Mouse (Mus musculus) adrenal gland, postnatal 25 days (tissue): ENCODE measurements around the gene Mn1. TPM values are rescaled to one million over a fixed set of nuclear protein-coding genes. Genes with fewer than 3 reads are reported as not detected.

Source experiments
- DNase-seq: peaks from one replicate; pipeline ENCODE4 v3.0.0; 2021; ENCODE audit warnings: mixed read lengths
- total RNA-seq: library from RNA; stranded (reverse); gene quantifications from 2 replicates; pipeline ENCODE4 v1.2.3, GENCODE M21; 2021

The Mn1 gene
- total RNA-seq, 1 experiment from 2014 or later, result 4.9 TPM

GRCm38 (mm10) chr5:111432842-111433241 is 15.7 kb downstream of the Mn1 start:
- DNase-seq, result no peak

GRCm38 (mm10) chr5:111434342-111434842 is 17.2 kb downstream of the Mn1 start:
- no peak for DNase-seq

DNA sequence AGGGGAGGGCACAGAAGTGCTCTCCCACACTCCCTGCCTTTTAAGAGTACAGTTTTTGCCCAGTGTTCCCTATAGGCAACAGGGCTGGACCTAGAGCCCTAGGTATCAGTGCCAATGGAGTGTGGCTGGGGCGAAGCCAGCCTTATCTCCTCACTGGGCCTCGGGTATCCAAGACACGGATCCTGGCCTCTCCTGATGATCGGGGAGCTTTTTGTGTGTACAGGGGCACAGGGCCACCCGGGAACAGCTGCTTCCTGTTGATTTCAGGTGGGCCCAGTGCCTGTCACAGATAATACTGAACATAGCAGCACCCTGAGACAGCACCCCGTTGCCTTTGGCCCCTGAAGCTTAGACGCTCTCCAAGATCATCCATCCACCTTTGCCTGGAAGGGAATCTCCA is 19.1 kb downstream of the Mn1 start:
- DNase-seq, result no peak

DNA sequence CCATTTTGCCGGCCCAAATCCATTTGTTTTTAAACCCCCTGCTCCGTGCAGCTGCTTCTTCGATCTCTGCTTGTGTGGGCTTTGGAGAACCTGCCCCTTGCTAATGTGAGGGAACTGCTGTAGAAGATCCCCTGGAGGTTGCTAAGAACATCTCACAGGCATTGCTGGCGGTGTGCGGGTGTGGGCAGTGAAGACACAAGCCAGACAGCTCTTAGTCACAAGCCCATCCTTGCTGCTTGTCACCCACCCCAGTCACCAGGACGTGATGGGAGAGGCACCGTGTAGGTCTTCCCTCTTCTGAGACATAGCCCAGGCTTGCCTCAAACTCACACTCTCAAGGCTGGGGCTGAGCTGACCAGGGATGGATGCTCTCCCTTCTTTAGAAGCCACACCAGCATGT is 20.0 kb downstream of the Mn1 start:
- no peak for DNase-seq

GRCm38 (mm10) chr5:111438336-111438735 is 21.2 kb downstream of the Mn1 start:
- DNase-seq, result no peak

GRCm38 (mm10) chr5:111438821-111439220 is 21.7 kb downstream of the Mn1 start:
- DNase-seq, result no peak

- DNase-seq, result no peak
Observed at GRCm38 (mm10) chr5:111440264-111440663, 23.1 kb downstream of the Mn1 start.

- DNase-seq, result no peak
Observed at GRCm38 (mm10) chr5:111442151-111442871, 25.1 kb downstream of the Mn1 start.

GRCm38 (mm10) chr5:111443636-111444035 is 26.5 kb downstream of the Mn1 start:
- DNase-seq, result no peak

- no peak for DNase-seq
Observed at GRCm38 (mm10) chr5:111444361-111444760, 27.2 kb downstream of the Mn1 start.

DNA sequence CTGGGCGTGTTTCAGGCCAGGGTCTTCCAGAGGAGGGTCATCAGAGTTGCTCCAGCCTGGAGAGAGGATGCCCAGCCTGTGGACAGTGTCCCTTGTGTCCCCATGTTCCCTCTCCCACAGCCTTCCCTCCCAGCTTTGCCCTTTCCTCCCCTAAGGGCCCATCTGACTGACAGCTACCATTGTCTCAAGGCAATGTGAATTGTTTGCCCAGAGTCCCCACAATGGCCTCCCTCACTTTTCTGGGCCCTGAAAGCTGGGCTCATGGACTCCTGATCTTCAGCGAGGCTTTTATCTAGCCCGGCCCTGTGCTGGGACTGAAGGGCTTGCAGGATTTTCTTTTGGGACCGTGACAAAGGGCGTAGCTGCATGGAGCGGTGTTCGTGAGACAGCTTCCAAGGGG is 29.5 kb downstream of the Mn1 start:
- no peak for DNase-seq

GRCm38 (mm10) chr5:111449700-111450099 is 32.5 kb downstream of the Mn1 start:
- no peak for DNase-seq

DNA sequence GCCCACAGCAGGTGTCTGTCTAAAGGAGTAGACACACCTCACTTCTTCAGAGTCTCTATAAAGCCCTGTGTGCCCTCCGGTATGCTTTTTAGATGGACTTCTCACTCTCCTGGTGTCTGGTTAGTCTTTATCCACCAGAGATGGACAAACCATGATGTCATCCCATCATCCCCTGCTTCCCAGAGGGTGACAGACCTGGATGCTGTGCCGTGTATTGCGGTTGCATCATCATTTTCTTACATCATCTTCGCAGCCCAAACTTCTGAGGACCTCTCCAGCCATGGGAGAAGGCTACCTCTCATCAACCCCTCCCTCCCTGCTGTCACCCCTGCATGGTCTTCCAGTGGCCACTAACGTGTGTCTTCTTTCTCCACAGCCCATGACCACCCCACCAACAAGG is 37.1 kb downstream of the Mn1 start:
- no peak for DNase-seq

DNA sequence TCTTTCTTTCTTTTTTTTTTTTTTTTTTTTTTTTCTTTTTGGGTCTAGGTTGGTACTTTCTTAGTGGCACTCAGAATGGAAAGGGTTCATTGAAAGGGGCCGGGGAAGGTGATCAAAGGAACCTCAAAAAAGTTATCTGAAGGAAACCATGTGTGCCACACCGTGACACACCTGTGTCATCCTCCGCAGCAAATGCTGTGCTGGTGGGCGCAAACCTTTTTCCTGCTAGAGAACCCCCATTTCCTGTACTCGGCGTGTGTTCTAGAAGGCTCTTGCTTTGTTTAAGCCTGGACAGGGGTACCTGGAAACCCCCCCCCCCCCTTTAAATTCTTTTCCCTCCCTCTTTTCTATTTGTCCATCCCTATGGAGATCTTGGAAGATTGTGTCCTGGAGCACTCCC is 37.7 kb downstream of the Mn1 start:
- DNase-seq, result no peak

DNA sequence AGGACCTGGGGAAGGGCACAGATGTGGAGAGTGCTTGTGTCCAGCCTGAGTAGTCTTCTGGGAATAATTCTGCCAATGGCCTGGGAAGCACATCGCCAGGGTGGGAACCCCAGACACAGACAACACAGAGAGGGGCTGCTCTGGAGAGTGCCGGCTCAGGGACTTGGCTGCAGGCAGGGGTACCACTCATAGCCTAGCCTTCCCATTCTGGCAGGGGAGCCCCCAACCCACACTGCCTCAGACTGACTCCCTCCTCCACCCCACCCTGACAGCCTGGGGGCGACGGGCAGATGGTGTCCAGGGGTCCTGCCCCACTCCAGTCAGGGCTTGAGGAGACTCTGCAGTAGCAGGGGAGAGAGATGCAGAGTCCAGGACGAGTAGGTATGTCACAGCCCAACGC is 41.5 kb downstream of the Mn1 start:
- no peak for DNase-seq

DNA sequence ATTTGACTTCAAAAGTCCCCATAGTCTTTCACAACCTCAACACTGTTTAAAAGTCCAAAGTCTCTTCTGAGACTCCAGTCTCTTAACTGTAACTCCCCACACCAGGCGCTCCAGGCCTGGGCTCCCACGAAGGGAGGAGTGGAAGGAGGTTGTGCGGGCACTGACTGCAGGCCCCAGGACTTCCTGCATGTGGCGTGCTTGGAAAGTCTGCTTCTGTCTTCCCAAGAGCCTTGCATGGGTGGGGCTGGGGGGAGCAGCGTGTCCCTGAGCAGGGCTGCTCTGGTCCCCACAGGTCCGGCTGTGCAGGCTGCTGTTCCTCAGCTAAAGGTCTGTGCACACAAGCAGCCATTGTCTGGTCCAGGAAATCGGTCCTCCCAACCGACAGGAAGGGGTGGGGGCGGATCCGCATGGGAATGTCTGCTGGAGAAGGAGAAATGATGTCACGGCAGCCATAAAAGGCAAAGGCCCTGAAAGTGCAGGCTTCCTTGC is 48.7 kb downstream of the Mn1 start:
- DNase-seq, result peak; percentile 30

DNA sequence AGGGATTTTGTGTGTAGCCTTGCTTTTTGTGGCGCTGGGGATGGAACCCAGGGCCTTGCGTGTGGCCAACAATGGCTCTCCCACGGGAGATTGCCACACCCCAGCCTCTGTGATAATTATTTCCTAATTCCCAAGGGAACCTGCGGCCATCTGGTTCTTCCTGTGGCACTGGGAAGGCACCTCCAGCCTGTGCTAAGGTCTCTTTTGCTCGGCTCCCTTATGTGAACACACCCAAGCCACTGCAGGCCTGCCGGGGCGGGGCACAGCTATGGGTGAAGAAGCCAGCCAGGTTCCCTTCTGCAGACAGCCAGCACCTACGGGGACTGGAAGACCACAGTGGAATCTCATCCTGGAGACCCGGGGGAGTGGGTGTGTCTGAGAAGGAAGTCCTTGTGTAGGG is 49.3 kb downstream of the Mn1 start:
- DNase-seq, result no peak

DNA sequence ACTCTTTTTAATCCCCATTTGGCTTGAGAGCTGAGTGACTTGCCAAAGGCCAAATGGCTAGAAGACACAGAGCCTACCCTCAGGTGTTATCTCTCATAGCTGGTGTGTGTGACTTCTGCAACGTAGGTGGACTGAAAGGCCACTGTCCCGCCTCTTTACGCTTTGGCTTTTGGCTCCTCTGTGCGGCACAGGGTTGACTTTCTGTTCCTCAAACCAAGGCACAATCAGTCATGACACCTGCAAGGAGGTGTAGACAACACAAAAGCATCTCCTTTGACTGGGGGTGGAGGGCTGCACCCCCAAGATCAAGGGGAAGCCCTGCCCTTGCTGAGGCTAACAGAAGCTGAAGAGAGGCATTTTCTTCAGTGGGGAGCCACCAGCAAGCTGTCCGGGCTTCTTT is 50.5 kb downstream of the Mn1 start:
- no peak for DNase-seq

DNA sequence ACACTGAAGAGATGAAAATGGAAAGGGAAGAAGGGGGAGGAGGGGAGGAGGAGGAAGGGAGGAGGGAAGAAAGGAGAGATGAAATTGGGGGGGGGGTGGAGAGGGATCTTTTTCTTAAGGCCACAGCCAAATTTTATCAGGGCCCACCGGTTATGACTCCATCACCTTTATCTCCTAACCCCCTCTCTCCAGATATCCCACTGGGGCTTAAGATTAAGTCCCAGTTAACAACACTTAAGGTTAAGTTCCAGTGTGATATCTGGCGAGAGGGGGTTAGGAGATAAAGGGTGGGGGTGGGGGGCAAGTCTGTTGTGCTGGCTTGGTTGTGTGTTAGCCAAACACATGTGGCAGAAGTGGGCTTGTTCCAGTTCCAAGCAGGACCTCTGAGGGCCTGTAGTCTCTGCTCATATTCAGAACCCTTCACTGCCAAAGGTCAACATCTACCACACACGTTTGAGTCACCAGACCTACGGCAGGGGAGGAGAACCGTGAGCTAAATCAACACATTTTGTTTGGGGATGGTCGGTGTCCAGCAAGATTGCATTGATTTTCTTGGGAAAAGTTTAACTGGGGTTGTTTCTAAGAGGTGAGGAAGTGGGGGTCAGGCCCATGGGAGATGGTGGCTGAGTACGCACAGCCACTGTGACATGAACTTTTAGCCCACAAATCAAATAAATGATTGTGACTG is 52.2 kb downstream of the Mn1 start:
- no peak for DNase-seq

GRCm38 (mm10) chr5:111470875-111471274 is 53.7 kb downstream of the Mn1 start:
- DNase-seq, result no peak

DNA sequence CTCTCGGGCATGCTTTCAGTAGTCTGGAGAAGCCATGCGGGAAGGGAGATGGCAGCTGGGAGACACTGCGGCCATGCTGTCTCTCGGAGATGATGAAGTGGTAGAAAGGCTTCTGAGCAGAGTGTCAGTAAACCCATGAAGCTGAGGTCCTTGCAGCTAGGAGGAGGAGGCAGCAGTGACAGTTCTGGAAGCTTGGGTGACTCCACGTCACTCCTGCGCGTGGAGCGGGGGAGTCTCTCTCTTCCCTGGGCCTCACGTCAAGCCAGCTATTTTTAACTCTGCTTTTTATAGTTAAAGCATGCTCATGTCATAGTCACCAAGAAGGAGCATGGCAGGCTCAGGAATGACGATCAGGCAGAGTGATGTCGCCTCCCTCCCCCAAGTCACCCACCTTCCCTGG is 56.3 kb downstream of the Mn1 start:
- DNase-seq, result no peak

- no peak for DNase-seq
Observed at GRCm38 (mm10) chr5:111475721-111476120, 58.6 kb downstream of the Mn1 start.

DNA sequence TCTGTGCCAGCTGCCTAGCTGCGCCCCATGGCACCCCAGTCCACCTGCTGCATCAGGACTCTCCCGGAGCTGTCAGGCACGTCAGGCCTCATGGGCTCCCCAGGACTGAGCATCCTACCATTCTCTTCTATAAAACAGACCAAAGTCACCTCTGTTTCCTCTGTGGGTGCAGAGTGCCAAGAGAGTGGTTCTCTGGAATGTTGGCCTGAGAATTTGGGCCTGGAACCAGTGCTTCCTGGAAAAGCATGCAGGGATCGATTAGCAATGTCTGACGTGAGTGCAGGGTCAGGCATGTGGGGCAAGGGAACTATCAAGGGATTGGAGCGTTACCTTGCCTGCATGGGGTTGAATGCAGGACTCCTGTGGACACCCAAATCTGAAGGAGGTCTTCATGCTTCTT is 59.0 kb downstream of the Mn1 start:
- DNase-seq, result no peak

- DNase-seq, result no peak
Observed at GRCm38 (mm10) chr5:111485907-111486306, 68.7 kb downstream of the Mn1 start.
